ENCODE assay signal across 8 mouse cellular contexts in genomic region chr6:141041781-141042625, GRCm38 (mm10).
DNase-seq lines count a peak whose midpoint lies in the region; ATAC-seq and TF ChIP-seq lines count a peak whose summit lies in the region.
"Had no signal": no experiment of that assay in that cellular context is flagged by ENCODE, and none has a peak within 500 bp of the region (broad histone marks: within the 10 kb centered on the region; RNA-seq: fewer than 3 reads in every experiment).

No protein-coding gene starts in this region.

- WGBS in liver, postnatal 0 days (ENCODE audit: insufficient replicate concordance), result 65% methylated on average over 16 of the region's 16 CpGs
- 42% methylated on average over 16 of the region's 16 CpGs for WGBS in heart, embryonic 13.5 days
- WGBS in stomach, postnatal 0 days, result 30% methylated on average over 16 of the region's 16 CpGs

- DNase-seq in liver, postnatal 0 days, result peak; percentile 18
- no peak for DNase-seq in liver
- DNase-seq in kidney, postnatal 10 days, result peak; percentile 74
- peak; percentile 27 for DNase-seq in stomach, postnatal 0 days (ENCODE audit: low spot score)
- DNase-seq in right cerebral cortex, postnatal 10 days (ENCODE audit: low spot score in 2 of 2), result no peak
- DNase-seq in testis, postnatal 10 days (ENCODE audit: low spot score), result no peak

- no peak overlapping the region for H3K4me3 ChIP-seq in liver, postnatal 0 days (ENCODE audit: low read depth, low read length)
- peak overlapping the region; percentile 2; the same call in 1 of the 2 replicates for H3K4me3 ChIP-seq in heart, embryonic 13.5 days
- H3K4me3 ChIP-seq in stomach, postnatal 0 days (ENCODE audit: low read depth, low read length), result no peak overlapping the region
- H3K4me3 ChIP-seq: myocyte had no signal

- no peak for TF ChIP-seq CTCF in liver, postnatal 0 days (IDR thresholded peaks at IDR 0.05; ENCODE audit: low read depth)
- TF ChIP-seq CTCF in stomach, postnatal 0 days (IDR thresholded peaks at IDR 0.05; ENCODE audit: low read depth), result no peak

- no peaks in the 10 kb centered on the region for H3K9me3 ChIP-seq in liver, postnatal 0 days (ENCODE audit: low read length)
- H3K9me3 ChIP-seq in heart, embryonic 13.5 days, result no peaks in the 10 kb centered on the region
- no peaks in the 10 kb centered on the region for H3K9me3 ChIP-seq in stomach, postnatal 0 days (ENCODE audit: control insufficient read depth, low read length)

- H3K27ac ChIP-seq in liver, postnatal 0 days (ENCODE audit: low read depth), result no peak overlapping the region
- peak overlapping the region; percentile 64 for H3K27ac ChIP-seq in heart, embryonic 13.5 days (replicated peaks)
- H3K27ac ChIP-seq in stomach, postnatal 0 days (replicated peaks), result peak overlapping the region; percentile 40; the same call in 1 of the 2 replicates

- H3K27me3 ChIP-seq in liver, postnatal 0 days (ENCODE audit: insufficient read depth, low read length), result no peaks in the 10 kb centered on the region
- no peaks in the 10 kb centered on the region for H3K27me3 ChIP-seq in heart, embryonic 13.5 days (replicated peaks)
- no peaks in the 10 kb centered on the region for H3K27me3 ChIP-seq in stomach, postnatal 0 days (ENCODE audit: control insufficient read depth, insufficient read depth, low read length)

- H3K36me3 ChIP-seq in liver, postnatal 0 days (replicated peaks; ENCODE audit: insufficient read depth, low read length), result no peaks in the 10 kb centered on the region
- no peaks in the 10 kb centered on the region for H3K36me3 ChIP-seq in heart, embryonic 13.5 days
- no peaks in the 10 kb centered on the region for H3K36me3 ChIP-seq in stomach, postnatal 0 days (ENCODE audit: control insufficient read depth, insufficient read depth, low read length)

- H3K4me1 ChIP-seq in liver, postnatal 0 days (ENCODE audit: insufficient read depth), result no peaks in the 10 kb centered on the region
- H3K4me1 ChIP-seq in heart, embryonic 13.5 days, result peaks cover 15% of the 10 kb centered on the region
- H3K4me1 ChIP-seq in stomach, postnatal 0 days (replicated peaks; ENCODE audit: control insufficient read depth, insufficient read depth), result no peaks in the 10 kb centered on the region

- no peak overlapping the region for H3K9ac ChIP-seq in liver, postnatal 0 days (replicated peaks)
- H3K9ac ChIP-seq in heart, embryonic 13.5 days, result no peak overlapping the region
- H3K9ac ChIP-seq in stomach, postnatal 0 days (ENCODE audit: low read length), result no peak overlapping the region

- TF ChIP-seq EP300 in liver, postnatal 0 days (IDR thresholded peaks at IDR 0.05; ENCODE audit: low read depth), result no peak
- no peak for TF ChIP-seq EP300 in stomach, postnatal 0 days (optimal IDR thresholded peaks at IDR 0.05)

- peak; percentile 74 for ATAC-seq in liver, postnatal 0 days
- no peak; the same call in 1 of the 2 replicates for ATAC-seq in heart, embryonic 13.5 days (ENCODE audit: extremely low read depth, insufficient number of reproducible peaks, low FRiP score, low TSS enrichment)
- ATAC-seq in stomach, postnatal 0 days (ENCODE audit: low FRiP score, low TSS enrichment), result peak; percentile 87; the same call in 1 of the 2 replicates

- H3K4me2 ChIP-seq in liver, postnatal 0 days (ENCODE audit: low read depth, low read length), result no peak overlapping the region
- peak overlapping the region; percentile 33 for H3K4me2 ChIP-seq in heart, embryonic 13.5 days
- peak overlapping the region; percentile 18; the same call in 1 of the 2 replicates for H3K4me2 ChIP-seq in stomach, postnatal 0 days (replicated peaks; ENCODE audit: low read depth)

Comparison
In these comparisons a context has a peak if more than half of its experiments do, and no peak if none do; other contexts are left out.
1. DNase-seq: peak in liver, postnatal 0 days (single experiment), kidney, postnatal 10 days (single experiment) and stomach, postnatal 0 days (single experiment); none in liver (single experiment), right cerebral cortex, postnatal 10 days (0 of 2) and testis, postnatal 10 days (single experiment).